Mouse (Mus musculus) fat pad, adult 2 months (tissue): Measurements from ENCODE around the gene Pde4b.

Experiments used
- DNase-seq: peaks from one replicate; pipeline ENCODE4 v3.0.0-alpha.2; 2011; ENCODE audit warnings: low read depth, low spot score; ENCODE audit errors: extremely low read depth

Gene Pde4b

GRCm38 (mm10) chr4:102175985-102176384, 88.6 kb downstream of the Pde4b start:
- DNase-seq, result no peak

GRCm38 (mm10) chr4:102177258-102177657, 89.9 kb downstream of the Pde4b start:
- no peak for DNase-seq

- DNase-seq, result no peak
Observed at GRCm38 (mm10) chr4:102186888-102187287, 99.5 kb downstream of the Pde4b start.

DNA sequence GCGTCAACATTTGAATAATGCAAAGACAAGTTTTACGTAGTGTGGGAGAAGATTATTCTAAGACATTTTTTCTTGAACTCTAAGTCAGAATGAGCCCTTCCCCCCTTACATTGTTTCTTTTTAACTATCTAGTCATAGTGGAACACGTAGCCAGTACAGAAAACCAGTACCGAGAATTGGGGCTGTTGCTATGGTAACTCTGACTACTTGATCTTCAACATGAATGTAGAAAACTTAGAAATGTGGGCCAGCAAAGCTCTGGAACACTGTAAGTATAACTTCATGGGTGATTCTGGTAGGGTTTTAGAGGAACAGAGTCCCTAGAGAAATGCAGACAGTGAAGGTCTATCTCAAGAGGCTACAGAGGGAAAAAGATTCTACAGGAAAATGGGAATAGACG, 110.4 kb downstream of the Pde4b start:
- DNase-seq, result no peak

GRCm38 (mm10) chr4:102209773-102210172, 122.4 kb downstream of the Pde4b start:
- no peak for DNase-seq

GRCm38 (mm10) chr4:102226700-102227099, 139.4 kb downstream of the Pde4b start:
- no peak for DNase-seq

DNA sequence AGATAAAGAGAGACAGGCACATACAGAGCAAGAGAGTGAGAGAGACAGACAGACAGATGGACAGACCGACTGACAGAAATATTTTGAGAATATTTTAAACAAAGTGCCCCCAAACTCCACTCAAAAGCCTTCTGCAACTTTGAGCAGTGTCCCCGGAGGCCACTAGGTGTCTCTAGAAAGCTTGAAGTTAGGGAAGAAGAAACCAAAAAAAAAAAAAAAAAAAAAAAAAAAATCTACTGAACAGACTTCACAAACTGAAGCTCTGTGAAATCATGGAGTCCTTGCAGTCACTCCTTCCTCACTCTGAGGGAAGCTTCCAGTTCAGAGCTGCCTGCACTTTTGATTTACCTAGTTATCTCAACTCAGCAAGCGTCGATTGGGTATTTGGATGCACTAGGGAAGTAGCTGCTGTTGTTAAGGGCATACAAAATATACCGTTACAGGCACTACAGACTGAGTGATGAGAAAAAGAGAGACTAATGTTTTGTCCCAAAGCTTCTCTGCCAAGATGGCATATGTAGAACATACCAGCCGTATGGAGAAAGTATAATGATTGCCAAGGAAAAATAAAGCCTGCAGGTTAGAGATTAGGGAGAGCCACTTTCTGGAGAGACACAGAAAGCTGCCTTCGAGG, 141.7 kb downstream of the Pde4b start:
- DNase-seq, result no peak

- DNase-seq, result no peak
Observed at GRCm38 (mm10) chr4:102230898-102231297, 143.6 kb downstream of the Pde4b start.

DNA sequence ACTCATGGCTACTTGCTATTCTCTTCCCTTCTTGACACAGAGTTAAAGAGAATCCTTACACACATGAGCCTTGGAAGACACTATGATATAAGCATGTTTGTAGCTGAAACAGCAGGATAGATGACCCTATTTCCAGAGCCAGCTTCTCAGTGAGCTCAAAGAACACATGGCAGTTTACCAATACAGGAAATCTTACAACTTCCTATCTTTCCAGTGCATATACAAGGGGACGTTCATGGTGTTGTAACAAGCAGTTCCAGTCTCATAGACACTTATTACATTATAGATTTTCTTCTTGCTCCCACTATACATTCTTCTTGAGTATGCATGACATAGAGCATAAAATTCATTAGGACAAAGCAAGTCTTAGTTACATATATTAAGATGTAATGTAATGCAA, 146.3 kb downstream of the Pde4b start:
- no peak for DNase-seq

DNA sequence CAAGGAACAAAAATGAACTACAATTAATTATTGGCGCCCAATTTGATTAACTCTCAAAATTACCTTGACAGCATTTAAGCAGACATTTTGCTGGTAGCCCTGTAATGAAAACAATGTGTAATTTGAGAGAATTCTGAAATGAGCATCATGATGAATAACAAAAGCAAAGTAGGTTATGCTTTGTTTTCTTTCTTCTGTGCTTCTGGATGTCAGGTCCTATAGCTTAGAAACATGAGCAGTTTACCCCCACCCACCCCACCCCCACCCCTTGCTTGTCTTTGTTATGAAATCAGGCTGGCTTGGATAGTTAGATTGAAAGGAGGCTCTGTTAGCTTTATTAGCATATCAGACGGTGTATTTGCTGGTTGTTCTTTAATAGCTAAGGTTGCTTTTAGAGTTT, 147.8 kb downstream of the Pde4b start:
- DNase-seq, result no peak

- DNase-seq, result no peak
Observed at GRCm38 (mm10) chr4:102239102-102239501, 151.8 kb downstream of the Pde4b start.

DNA sequence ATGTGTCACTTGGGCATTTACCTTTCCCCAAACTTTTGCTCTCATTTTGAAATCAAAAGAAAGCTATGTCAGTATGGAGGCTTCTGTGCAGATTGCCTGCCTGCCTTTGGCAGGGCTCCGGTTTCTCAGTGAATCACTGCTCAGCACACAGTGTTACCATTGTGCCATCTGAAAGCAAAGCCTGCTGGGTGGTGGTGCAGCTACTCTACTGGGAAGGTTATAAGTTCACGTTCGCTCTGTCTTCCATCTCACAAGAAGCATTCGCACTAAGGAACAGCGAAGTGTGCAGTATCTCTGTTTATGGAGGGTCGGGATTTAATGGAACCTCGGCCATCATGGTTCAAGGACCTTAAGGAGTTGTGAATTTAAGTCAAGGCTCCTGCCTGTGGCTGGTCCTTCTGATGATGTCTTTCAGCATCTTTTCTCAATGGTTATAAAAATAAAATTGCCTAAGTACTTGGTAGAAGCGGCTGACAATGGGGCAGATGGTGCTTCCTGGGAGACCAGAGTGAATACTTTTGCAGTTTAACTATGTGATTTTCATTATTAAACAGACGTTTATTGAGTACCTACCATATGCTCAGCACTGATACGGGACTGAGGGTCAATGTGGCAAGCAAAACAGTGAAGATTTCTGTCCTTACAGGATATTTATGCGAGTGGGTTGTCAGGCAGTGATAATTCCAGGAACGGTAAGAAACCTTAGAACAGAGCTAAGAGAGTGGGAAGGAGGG, 152.5 kb downstream of the Pde4b start:
- no peak for DNase-seq

DNA sequence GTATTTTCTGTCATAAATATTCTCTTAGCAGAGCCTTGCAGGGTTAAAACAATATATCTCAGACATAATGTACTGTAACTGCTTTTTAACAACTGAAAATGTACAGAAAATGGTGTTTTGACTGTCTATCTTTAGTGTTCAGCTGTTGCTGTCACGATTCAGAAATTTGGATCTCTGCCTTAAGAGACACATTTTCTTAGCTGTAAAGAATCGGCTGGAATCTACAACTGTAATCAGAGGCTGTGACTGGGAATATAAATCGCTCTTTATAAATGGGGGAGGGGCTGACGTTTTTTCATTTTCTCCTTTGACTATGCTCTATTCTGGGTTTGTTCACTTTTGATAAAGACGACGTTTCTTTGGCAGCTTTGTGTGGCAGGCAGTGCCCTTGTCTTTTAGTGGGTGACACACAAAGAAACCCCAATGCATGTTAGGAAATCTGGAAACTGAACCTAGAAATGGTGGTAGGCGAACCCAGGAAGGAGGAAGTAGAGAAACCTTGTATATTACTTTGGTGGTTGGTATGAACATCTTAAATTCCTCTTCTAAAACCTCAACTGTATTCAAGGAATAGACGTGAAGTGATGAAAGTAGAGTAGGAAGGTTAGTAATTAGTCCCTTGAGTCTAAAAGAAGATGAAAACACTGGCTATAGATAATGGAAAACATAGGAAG, 153.5 kb downstream of the Pde4b start:
- no peak for DNase-seq

DNA sequence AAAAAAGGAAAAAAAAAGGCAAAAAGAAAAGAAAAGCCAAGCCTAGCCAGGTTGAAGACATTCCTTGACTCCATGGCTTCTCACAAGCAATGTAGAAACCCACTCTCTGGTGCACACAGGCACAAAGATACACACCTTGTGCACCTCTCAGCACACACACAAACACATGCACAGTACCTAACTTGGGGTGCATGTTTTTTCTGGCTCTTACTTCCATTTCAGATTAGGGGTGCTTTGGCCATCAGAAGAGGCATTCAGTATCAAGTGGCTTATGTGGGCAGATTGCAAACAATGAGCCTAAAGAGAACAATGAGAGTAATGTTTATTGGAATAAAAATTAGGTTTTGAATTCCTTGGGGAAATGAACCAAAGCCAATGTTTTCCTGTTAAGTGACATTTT, 166.7 kb downstream of the Pde4b start:
- no peak for DNase-seq

DNA sequence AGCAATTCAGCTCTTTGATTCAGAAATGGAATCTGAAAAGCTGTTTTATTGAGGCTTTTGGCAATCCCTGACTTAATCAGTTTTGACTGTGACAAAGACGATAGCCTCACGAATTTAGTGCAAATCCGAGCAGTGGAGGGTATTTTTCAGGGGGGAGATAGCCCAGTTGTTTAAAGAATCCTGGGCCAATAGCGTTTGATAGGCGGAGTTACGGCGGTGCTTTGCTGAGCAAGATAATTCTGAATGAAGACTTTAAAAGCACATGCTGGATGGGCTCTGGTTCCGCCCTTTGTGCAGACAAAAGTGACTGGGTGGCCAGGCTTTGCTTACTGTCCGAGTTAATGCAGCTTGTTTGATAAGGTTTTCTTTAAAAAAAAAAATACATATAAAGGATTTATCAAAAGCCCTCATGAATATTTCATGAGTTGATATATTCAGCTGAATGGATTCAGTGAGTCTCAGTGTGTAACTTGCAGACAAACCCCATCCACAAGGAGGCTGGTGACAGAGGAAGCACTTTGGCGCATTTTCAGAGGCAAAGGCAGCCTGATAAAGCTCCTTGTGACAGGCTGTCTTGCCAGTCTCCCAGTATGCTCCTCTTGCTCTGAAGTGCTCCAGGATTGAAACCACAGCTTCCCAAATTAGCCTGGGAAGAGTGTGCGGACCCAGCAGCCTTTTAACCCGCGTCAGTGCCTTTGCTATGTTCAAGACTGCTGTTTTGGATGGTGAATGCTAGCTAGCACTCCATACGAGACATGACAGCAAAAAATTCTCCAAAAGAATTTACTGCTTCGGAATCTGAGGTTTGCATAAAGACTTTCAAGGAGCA, 167.3 kb downstream of the Pde4b start:
- no peak for DNase-seq

- no peak for DNase-seq
Observed at GRCm38 (mm10) chr4:102255295-102255670, 167.9 kb downstream of the Pde4b start.

GRCm38 (mm10) chr4:102256170-102256960, 169.0 kb downstream of the Pde4b start:
- no peak for DNase-seq

DNA sequence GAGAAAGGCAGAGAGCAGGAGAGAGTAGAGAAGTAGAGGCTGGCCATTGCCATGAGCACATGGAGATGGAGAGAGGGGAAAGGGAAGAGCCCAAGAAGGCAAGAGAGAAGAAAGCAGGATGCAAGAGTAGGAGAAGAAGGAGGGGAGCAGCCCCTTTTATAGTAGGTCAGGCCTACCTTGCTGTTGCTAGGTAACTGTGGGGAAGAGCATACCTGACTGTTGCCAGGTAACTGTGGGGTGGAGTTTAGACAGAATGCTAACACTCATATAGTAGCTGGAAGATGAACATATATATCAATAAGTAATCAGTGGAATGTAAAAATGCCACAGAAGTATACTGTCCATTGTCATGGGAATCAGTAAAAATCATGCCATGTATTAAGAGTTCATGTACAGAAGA, 172.9 kb downstream of the Pde4b start:
- DNase-seq, result no peak

DNA sequence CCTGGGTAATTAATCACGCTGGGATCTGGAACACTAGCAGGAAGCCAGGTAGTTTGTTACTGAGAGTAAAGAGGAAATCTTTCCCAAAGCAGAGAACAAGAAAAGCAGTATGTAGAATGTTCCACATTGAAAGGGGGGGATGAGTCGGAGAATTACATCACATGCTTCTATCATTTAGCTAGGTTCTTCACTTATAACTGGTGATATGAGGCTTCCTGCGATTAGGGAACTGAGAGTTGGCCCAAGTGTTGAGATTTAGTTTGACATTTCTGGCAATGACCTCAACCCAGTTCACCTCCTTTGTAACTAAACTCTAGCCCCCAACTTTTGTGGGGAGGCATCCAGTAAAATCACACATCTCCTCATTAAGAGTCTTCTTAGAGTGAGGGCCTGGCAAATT, 185.0 kb downstream of the Pde4b start:
- DNase-seq, result no peak

DNA sequence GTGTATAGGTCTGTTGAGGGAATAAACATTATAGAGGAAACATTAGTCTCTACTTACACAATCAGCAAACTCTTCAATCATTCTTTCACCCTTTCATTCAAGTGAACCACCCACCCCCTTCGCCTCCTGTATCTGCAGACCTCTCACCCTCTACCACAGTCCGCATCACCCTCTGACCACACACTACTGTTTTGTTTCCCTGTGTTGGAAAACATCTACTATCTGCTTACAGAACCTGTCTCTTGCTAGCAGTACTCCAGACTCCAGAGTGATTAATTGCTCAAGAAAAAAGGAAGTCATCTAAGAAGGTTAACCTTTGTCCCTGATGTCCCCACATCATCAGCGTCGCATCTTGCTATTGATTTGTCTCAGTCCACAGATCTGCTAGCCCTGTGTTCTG, 185.4 kb downstream of the Pde4b start:
- DNase-seq, result no peak

DNA sequence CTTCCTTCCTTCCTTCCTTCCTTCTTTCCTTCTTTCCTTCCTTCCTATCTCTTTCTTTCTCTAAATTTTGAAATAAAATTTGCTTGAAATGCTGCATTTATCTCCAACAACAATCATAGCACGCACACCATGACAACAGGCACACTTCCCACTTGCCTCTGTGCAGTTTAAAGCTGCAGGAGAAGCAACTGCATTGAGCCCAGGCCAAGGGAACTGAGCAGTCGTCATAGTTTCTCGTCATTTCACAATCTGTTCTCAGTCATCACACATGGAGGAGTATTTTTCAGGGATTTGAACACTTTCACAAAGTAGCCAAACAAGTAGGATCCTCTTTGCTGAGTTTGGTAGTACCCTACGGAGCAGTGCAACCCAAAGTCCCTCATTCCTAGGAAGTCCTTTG, 188.4 kb downstream of the Pde4b start:
- DNase-seq, result no peak
